Mouse (Mus musculus): ENCODE measurements around the gene Babam2.

DNA sequence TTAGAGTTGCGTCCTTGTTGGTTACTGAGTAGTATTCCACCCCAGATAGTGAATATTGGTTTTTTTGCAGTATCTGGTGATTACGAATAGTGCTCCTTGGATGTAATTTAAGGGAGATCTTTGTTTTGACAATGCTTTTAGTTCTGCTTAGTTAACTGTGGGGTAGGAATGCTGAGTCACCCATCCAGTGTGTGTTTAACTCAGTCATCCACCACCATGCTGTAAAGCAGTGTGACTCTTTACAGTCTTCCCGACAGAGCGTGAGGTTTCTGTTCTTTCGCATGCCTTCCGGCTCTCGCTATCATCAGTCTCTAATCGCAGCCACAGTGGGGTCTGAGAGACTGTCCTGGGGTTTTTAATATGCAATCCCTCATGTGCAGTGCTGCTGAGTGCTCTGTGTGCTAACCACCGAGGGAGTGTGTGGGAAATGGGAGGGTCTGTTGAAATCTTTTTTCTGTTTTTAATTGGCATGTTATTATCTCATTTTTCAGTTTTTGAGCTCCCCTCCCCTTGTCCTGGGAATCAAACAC, 318.5 kb downstream of the Babam2 start:
- TF ChIP-seq GATA2 (IDR thresholded peaks at IDR 0.05; ENCODE audit: borderline replicate concordance, low read depth, low read length): no peak
- TF ChIP-seq GATA1 (IDR thresholded peaks at IDR 0.05; ENCODE audit: borderline replicate concordance, low read length): no peak
